ENCODE assay signal across 8 mouse cellular contexts in the genomic region with DNA sequence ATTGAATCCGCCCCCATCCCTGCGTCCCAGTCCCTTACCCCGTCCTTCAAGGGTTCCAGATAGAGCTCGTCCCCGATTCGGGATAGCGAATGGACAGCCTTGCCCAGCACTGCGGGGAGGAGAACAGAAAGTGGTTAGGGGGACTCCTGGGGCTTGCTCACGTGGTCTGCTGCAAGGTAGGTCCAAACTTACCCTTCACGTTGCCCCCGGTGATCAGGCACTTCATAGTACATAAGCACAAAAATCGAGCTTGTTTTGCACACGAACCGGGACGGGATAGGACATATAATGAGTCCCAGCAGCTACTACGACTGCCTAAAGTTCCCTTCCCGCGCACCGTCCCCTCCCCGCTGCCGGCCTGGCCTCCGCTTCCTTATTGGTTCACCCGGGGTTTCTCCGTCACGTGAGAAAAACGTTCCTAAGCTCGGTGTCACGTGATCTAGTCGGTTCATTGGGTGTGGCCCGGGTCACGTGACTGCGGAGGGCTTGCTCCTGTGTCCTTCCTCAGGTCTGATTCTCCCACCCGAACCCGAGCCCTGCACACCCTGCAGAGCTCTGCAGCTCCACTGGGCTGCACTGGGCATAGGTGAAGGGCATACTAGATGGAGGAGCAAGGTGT. TPM values are rescaled to one million over a fixed set of nuclear protein-coding genes. Genes with fewer than 3 reads are reported as not detected.
DNase-seq lines count a peak whose midpoint lies in the region; ATAC-seq lines count a peak whose summit lies in the region.

Rad9a (minus strand) TSS at position 372 of the 619 bp plus-strand sequence.

- H3K4me3 ChIP-seq in forebrain, embryonic 14.5 days (ENCODE audit: low read depth, low read length) = peak within 1 kb of the TSS; percentile 56
- peak within 1 kb of the TSS; percentile 51 for H3K4me3 ChIP-seq in neural tube, embryonic 15.5 days (replicated peaks)

- H3K27me3 ChIP-seq in forebrain, embryonic 14.5 days (replicated peaks; ENCODE audit: control insufficient read depth, insufficient read depth, low read length) = 0 out of 2 replicates have a peak, but pooled peaks cover 3% of the 10 kb centered on the region
- H3K27me3 ChIP-seq in neural tube, embryonic 15.5 days (replicated peaks) = peaks cover 16% of the 10 kb centered on the region; the same call in 1 of the 2 replicates

- H3K9me3 ChIP-seq in forebrain, embryonic 14.5 days (replicated peaks; ENCODE audit: control insufficient read depth, low read length) = no peaks in the 10 kb centered on the region
- no peaks in the 10 kb centered on the region for H3K9me3 ChIP-seq in neural tube, embryonic 15.5 days (replicated peaks)

- peak; percentile 88 for ATAC-seq in forebrain, embryonic 14.5 days
- ATAC-seq in neural tube, embryonic 15.5 days (ENCODE audit: low FRiP score) = peak; percentile 88

- H3K4me2 ChIP-seq in forebrain, embryonic 14.5 days (ENCODE audit: low read length) = peak within 1 kb of the TSS; percentile 83
- peak within 1 kb of the TSS; percentile 97 for H3K4me2 ChIP-seq in neural tube, embryonic 15.5 days

- intact Hi-C loops in heart, postnatal 14 days (cut with DNase I) = no loop called here

- H3K9ac ChIP-seq in forebrain, embryonic 14.5 days (ENCODE audit: low read length) = peak within 1 kb of the TSS; percentile 73
- H3K9ac ChIP-seq in neural tube, embryonic 15.5 days (replicated peaks) = peak within 1 kb of the TSS; percentile 80

- WGBS in forebrain, embryonic 14.5 days = under 1% methylated on average over 34 of the region's 34 CpGs
- WGBS in neural tube, embryonic 15.5 days = under 1% methylated on average over 34 of the region's 34 CpGs

- peaks cover 31% of the 10 kb centered on the region for H3K36me3 ChIP-seq in forebrain, embryonic 14.5 days (ENCODE audit: control insufficient read depth, insufficient read depth, low read length)
- H3K36me3 ChIP-seq in neural tube, embryonic 15.5 days = peaks cover 20% of the 10 kb centered on the region

- H3K27ac ChIP-seq in forebrain, embryonic 14.5 days (ENCODE audit: low read depth, low read length) = no peak within 1 kb of the TSS
- H3K27ac ChIP-seq in neural tube, embryonic 15.5 days (replicated peaks) = peak within 1 kb of the TSS; percentile 73

- peaks cover 17% of the 10 kb centered on the region for H3K4me1 ChIP-seq in forebrain, embryonic 14.5 days (ENCODE audit: control insufficient read depth, insufficient read depth, low read length)
- peaks cover 34% of the 10 kb centered on the region for H3K4me1 ChIP-seq in neural tube, embryonic 15.5 days

- peak; percentile 99 for DNase-seq in ES-CJ7 (ENCODE audit: low read depth, low spot score)
- peak; percentile 94 for DNase-seq in cerebellum, adult 11 months
- peak; percentile 99 for DNase-seq in forebrain, embryonic 14.5 days (ENCODE audit: low spot score)
- DNase-seq in heart, postnatal 14 days = peak; percentile 93 to 96
- peak; percentile 98 for DNase-seq in layer of hippocampus, adult 11-12 months (ENCODE audit: low spot score)
- peak; percentile 98 to 99 for DNase-seq in lung, adult 18-20 months
- peak; percentile 93 for DNase-seq in testis, postnatal 14 days (ENCODE audit: low spot score)

RNA-seq across cellular contexts. Expression of gene Rad9a, which starts in this region (rescaled TPM):
- 25.5 and 25.7 TPM in 2 replicates for polyA plus RNA-seq in forebrain, embryonic 14.5 days (2014; fragmentation: Nextera tagmentation; extraction: Ambion mirVana)
- total RNA-seq in heart, postnatal 14 days (2021) = 1 to 10 TPM; 4.7 to 5.0 TPM
- 24.3 and 27.2 TPM in 2 replicates for polyA plus RNA-seq in neural tube, embryonic 15.5 days (2015; fragmentation: Nextera tagmentation; extraction: Ambion mirVana)
